8 mouse cellular contexts compared by ENCODE assay signal in genomic region chr2:152848466-152848865, GRCm38 (mm10). TPM values are rescaled to one million over a fixed set of nuclear protein-coding genes. Genes with fewer than 3 reads are reported as not detected.
A peak's percentile ranks its signal among the peaks of the same experiment; 100 is the strongest.
DNase-seq lines count a peak whose midpoint lies in the region; ATAC-seq lines count a peak whose summit lies in the region.

No protein-coding gene starts in this region.

- H3K36me3 ChIP-seq in kidney, embryonic 15.5 days: peaks cover 27% of the 10 kb centered on the region
- H3K36me3 ChIP-seq in hindbrain, embryonic 13.5 days: no peaks in the 10 kb centered on the region
- H3K36me3 ChIP-seq in midbrain, embryonic 14.5 days (ENCODE audit: control insufficient read depth, insufficient read depth, low read length): no peaks in the 10 kb centered on the region

- 4% methylated on average over 2 of the region's 2 CpGs for WGBS in kidney, embryonic 15.5 days
- WGBS in hindbrain, embryonic 13.5 days: 7% methylated on average over 2 of the region's 2 CpGs
- 11% methylated on average over 2 of the region's 2 CpGs for WGBS in midbrain, embryonic 14.5 days

- DNase-seq in kidney, postnatal 10 days: no peak
- DNase-seq in midbrain, embryonic 14.5 days: no peak
- no peak for DNase-seq in spleen, postnatal 4 days (ENCODE audit: low spot score in 2 of 2)
- DNase-seq in layer of hippocampus, postnatal 10 days (ENCODE audit: low spot score in 2 of 2): no peak
- DNase-seq in cerebellum, adult 9-10 months: no peak

- peaks cover 22% of the 10 kb centered on the region for H3K4me1 ChIP-seq in kidney, embryonic 15.5 days
- no peaks in the 10 kb centered on the region for H3K4me1 ChIP-seq in brown adipose tissue, adult 24 weeks (ENCODE audit: control insufficient read depth, insufficient read depth, insufficient read length, low read length)
- peaks cover 23% of the 10 kb centered on the region for H3K4me1 ChIP-seq in hindbrain, embryonic 13.5 days (replicated peaks)
- 0 out of 2 replicates have a peak, but pooled peaks cover 4% of the 10 kb centered on the region for H3K4me1 ChIP-seq in midbrain, embryonic 14.5 days (ENCODE audit: control insufficient read depth, insufficient read depth, low read length)

- peak overlapping the region; percentile 91 for H3K27ac ChIP-seq in kidney, embryonic 15.5 days
- no peak overlapping the region for H3K27ac ChIP-seq in brown adipose tissue, adult 24 weeks (replicated peaks; ENCODE audit: low read depth, low read length)
- H3K27ac ChIP-seq in hindbrain, embryonic 13.5 days: no peak overlapping the region
- no peak overlapping the region for H3K27ac ChIP-seq in midbrain, embryonic 14.5 days (replicated peaks; ENCODE audit: low read depth, low read length)

- H3K27me3 ChIP-seq in kidney, embryonic 15.5 days: no peaks in the 10 kb centered on the region
- H3K27me3 ChIP-seq in hindbrain, embryonic 13.5 days: no peaks in the 10 kb centered on the region
- no peaks in the 10 kb centered on the region for H3K27me3 ChIP-seq in midbrain, embryonic 14.5 days (ENCODE audit: control insufficient read depth, insufficient read depth, low read length)

- H3K4me2 ChIP-seq in kidney, embryonic 15.5 days: peak overlapping the region; percentile 63
- H3K4me2 ChIP-seq in hindbrain, embryonic 13.5 days: peak overlapping the region; percentile 80
- H3K4me2 ChIP-seq in midbrain, embryonic 14.5 days (ENCODE audit: low read length): peak overlapping the region; percentile 73

- H3K9me3 ChIP-seq in kidney, embryonic 15.5 days (replicated peaks): no peaks in the 10 kb centered on the region
- H3K9me3 ChIP-seq in hindbrain, embryonic 13.5 days: no peaks in the 10 kb centered on the region
- H3K9me3 ChIP-seq in midbrain, embryonic 14.5 days (ENCODE audit: control insufficient read depth, low read length): no peaks in the 10 kb centered on the region

- H3K9ac ChIP-seq in kidney, embryonic 15.5 days: peak overlapping the region; percentile 75
- peak overlapping the region; percentile 71; the same call in 1 of the 2 replicates for H3K9ac ChIP-seq in hindbrain, embryonic 13.5 days
- H3K9ac ChIP-seq in midbrain, embryonic 14.5 days (replicated peaks; ENCODE audit: low read length): peak overlapping the region; percentile 42

- ATAC-seq in kidney, embryonic 15.5 days (replicated peaks; ENCODE audit: low FRiP score): no peak
- ATAC-seq in hindbrain, embryonic 13.5 days (ENCODE audit: low FRiP score): no peak
- ATAC-seq in midbrain, embryonic 14.5 days (ENCODE audit: low FRiP score, low TSS enrichment): no peak

- peak overlapping the region; percentile 91 for H3K4me3 ChIP-seq in kidney, embryonic 15.5 days (replicated peaks)
- peak overlapping the region; percentile 70 for H3K4me3 ChIP-seq in brown adipose tissue, adult 24 weeks (ENCODE audit: insufficient read depth, low read depth, low read length)
- H3K4me3 ChIP-seq in hindbrain, embryonic 13.5 days: peak overlapping the region; percentile 70
- H3K4me3 ChIP-seq in midbrain, embryonic 14.5 days (replicated peaks; ENCODE audit: low read depth, low read length): peak overlapping the region; percentile 65

RNA-seq across cellular contexts. Expression of gene Tpx2, which starts 0.7 kb away (rescaled TPM):
- polyA plus RNA-seq in kidney, embryonic 15.5 days (2015; fragmentation: Nextera tagmentation; extraction: Ambion mirVana): 88.5 and 98.2 TPM in 2 replicates
- polyA plus RNA-seq in brown adipose tissue, adult 24 weeks (2012; ENCODE audit: insufficient read depth, insufficient read length, missing spikeins): not detected in 2 replicates
- 21.9 and 24.8 TPM in 2 replicates for polyA plus RNA-seq in hindbrain, embryonic 13.5 days (2015; fragmentation: Nextera tagmentation; extraction: Ambion mirVana)
- 14.2 and 27.5 TPM in 2 replicates for polyA plus RNA-seq in midbrain, embryonic 14.5 days (2014; fragmentation: Nextera tagmentation; extraction: Ambion mirVana)
- 1 to 10 TPM; 5.9 to 6.6 TPM for total RNA-seq in layer of hippocampus, postnatal 10 days (2021)

RNA-seq across cellular contexts. Expression of gene Bcl2l1, which starts 16.9 kb away (rescaled TPM):
- polyA plus RNA-seq in kidney, embryonic 15.5 days (2015; fragmentation: Nextera tagmentation; extraction: Ambion mirVana): 99.5 and 106 TPM in 2 replicates
- 22.5 and 23.5 TPM in 2 replicates for polyA plus RNA-seq in brown adipose tissue, adult 24 weeks (2012; ENCODE audit: insufficient read depth, insufficient read length, missing spikeins)
- polyA plus RNA-seq in hindbrain, embryonic 13.5 days (2015; fragmentation: Nextera tagmentation; extraction: Ambion mirVana): 173 and 179 TPM in 2 replicates
- polyA plus RNA-seq in midbrain, embryonic 14.5 days (2014; fragmentation: Nextera tagmentation; extraction: Ambion mirVana): 171 and 208 TPM in 2 replicates
- total RNA-seq in layer of hippocampus, postnatal 10 days (2021): 100 to 1,000 TPM; 109 to 117 TPM
